Mouse (Mus musculus): ENCODE data around the gene Wdr54. TPM values are rescaled to one million over a fixed set of nuclear protein-coding genes. Genes with fewer than 3 reads are reported as not detected.

Gene Wdr54
- 10 to 100 TPM; 33.0 to 33.3 TPM for total RNA-seq (2021)
- long read RNA-seq, experiment 1, partial matches to known transcripts = 0 of 14 reads
- long read RNA-seq, experiment 1, other reads (novel, unspliced or antisense) = 14 of 14 reads
- long read RNA-seq, experiment 2, full-length matches to known transcripts = 3 of 14 reads
- long read RNA-seq, experiment 2, partial matches to known transcripts = 4 of 14 reads
- long read RNA-seq, experiment 2, other reads (novel, unspliced or antisense) = 7 of 14 reads

GRCm38 (mm10) chr6:83156259-83156684, at the start of gene Wdr54, which contains the start of gene 1700003E16Rik:
TSS of gene Wdr54 (minus strand) at chr6:83156397.
TSS of gene 1700003E16Rik (plus strand) at chr6:83156404.
- DNase-seq (ENCODE audit: low spot score in 2 of 2) = peak; percentile 74 to 83

GRCm38 (mm10) chr6:83205851-83206250, 49.7 kb upstream of the Wdr54 start:
- no peak for DNase-seq (ENCODE audit: low spot score in 2 of 2)

GRCm38 (mm10) chr6:83203320-83203719, 47.1 kb upstream of the Wdr54 start:
- DNase-seq (ENCODE audit: low spot score in 2 of 2) = peak in 1 of 2 experiments; percentile 48

GRCm38 (mm10) chr6:83197345-83198004, 41.3 kb upstream of the Wdr54 start:
- DNase-seq (ENCODE audit: low spot score in 2 of 2) = peak; percentile 53 to 74

GRCm38 (mm10) chr6:83193571-83193970, 37.4 kb upstream of the Wdr54 start:
- no peak for DNase-seq (ENCODE audit: low spot score in 2 of 2)

- no peak for DNase-seq (ENCODE audit: low spot score in 2 of 2)
Measured at GRCm38 (mm10) chr6:83186946-83187345, 30.7 kb upstream of the Wdr54 start.

- peak; percentile 89 to 90 for DNase-seq (ENCODE audit: low spot score in 2 of 2)
Measured at GRCm38 (mm10) chr6:83185895-83186861, 30.0 kb upstream of the Wdr54 start.

- DNase-seq (ENCODE audit: low spot score in 2 of 2) = no peak
Measured at GRCm38 (mm10) chr6:83184858-83185435, 28.8 kb upstream of the Wdr54 start.

- no peak for DNase-seq (ENCODE audit: low spot score in 2 of 2)
Measured at GRCm38 (mm10) chr6:83180605-83181004, 24.4 kb upstream of the Wdr54 start.

GRCm38 (mm10) chr6:83179390-83180117, 23.4 kb upstream of the Wdr54 start:
- DNase-seq (ENCODE audit: low spot score in 2 of 2) = peak; percentile 86 to 87

GRCm38 (mm10) chr6:83175996-83176395, 19.8 kb upstream of the Wdr54 start:
- DNase-seq (ENCODE audit: low spot score in 2 of 2) = no peak

GRCm38 (mm10) chr6:83172240-83172920, 16.2 kb upstream of the Wdr54 start:
- peak; percentile 73 to 82 for DNase-seq (ENCODE audit: low spot score in 2 of 2)

GRCm38 (mm10) chr6:83171063-83171462, 14.9 kb upstream of the Wdr54 start:
- no peak for DNase-seq (ENCODE audit: low spot score in 2 of 2)

GRCm38 (mm10) chr6:83169872-83170271, 13.7 kb upstream of the Wdr54 start:
- no peak for DNase-seq (ENCODE audit: low spot score in 2 of 2)

GRCm38 (mm10) chr6:83166243-83166630, 10.0 kb upstream of the Wdr54 start:
- no peak for DNase-seq (ENCODE audit: low spot score in 2 of 2)

GRCm38 (mm10) chr6:83165607-83166242, 9.5 kb upstream of the Wdr54 start, which contains the start of gene Dctn1:
TSS of gene Dctn1 (plus strand) at chr6:83165920.
- peak; percentile 92 to 93 for DNase-seq (ENCODE audit: low spot score in 2 of 2)

GRCm38 (mm10) chr6:83165026-83165606, 8.9 kb upstream of the Wdr54 start:
- no peak for DNase-seq (ENCODE audit: low spot score in 2 of 2)

- peak; percentile 63 to 72 for DNase-seq (ENCODE audit: low spot score in 2 of 2)
Measured at GRCm38 (mm10) chr6:83162701-83163100, 6.5 kb upstream of the Wdr54 start.

Data from left cerebral cortex, adult 18-20 months (tissue).